Mouse (Mus musculus) intestine, postnatal 0 days (tissue): ENCODE measurements around the gene Map4. TPM values are rescaled to one million over a fixed set of nuclear protein-coding genes. Genes with fewer than 3 reads are reported as not detected.

ENCODE experiments used
- ATAC-seq: fragments of 200-750 bp; cut with Nextera tagmentation; 2 replicates; pipeline ENCODE4 v1.8.0; 2017; ENCODE audit warnings: mild to moderate bottlenecking, moderate TSS enrichment, moderate library complexity
- H3K27ac ChIP-seq: fragments of 300-500 bp; sonication (generic); 2 replicates; pipeline ENCODE4 v1.5.1; 2014; ENCODE audit warnings: mild to moderate bottlenecking, low read depth, low read length, moderate library complexity
- H3K27me3 ChIP-seq: fragments of 300-500 bp; sonication (generic); replicated peaks from 2 replicates; pipeline ENCODE4 v1.6.1; 2014; ENCODE audit warnings: low read length, mixed read lengths; ENCODE audit not compliant: control insufficient read depth, insufficient read depth
- H3K36me3 ChIP-seq: fragments of 300-500 bp; sonication (generic); 2 replicates; pipeline ENCODE4 v1.6.1; 2014; ENCODE audit warnings: mild to moderate bottlenecking, moderate library complexity; ENCODE audit not compliant: control insufficient read depth, insufficient read depth
- H3K4me1 ChIP-seq: fragments of 300-500 bp; sonication (generic); replicated peaks from 2 replicates; pipeline ENCODE4 v1.6.1; 2014; ENCODE audit warnings: antibody characterized with exemption, low read length, mixed read lengths; ENCODE audit not compliant: control insufficient read depth, insufficient read depth
- H3K4me2 ChIP-seq: fragments of 300-500 bp; sonication (generic); replicated peaks from 2 replicates; pipeline ENCODE4 v1.6.1; 2014; ENCODE audit warnings: low read depth, mild to moderate bottlenecking, moderate library complexity
- H3K4me3 ChIP-seq: fragments of 300-500 bp; sonication (generic); 2 replicates; pipeline ENCODE4 v1.5.1; 2014; ENCODE audit warnings: low read depth, low read length
- H3K9ac ChIP-seq: fragments of 300-500 bp; sonication (generic); 2 replicates; pipeline ENCODE4 v1.6.1; 2014; ENCODE audit warnings: mild to moderate bottlenecking, low read depth, low read length
- H3K9me3 ChIP-seq: fragments of 300-500 bp; sonication (generic); 2 replicates; pipeline ENCODE4 v1.6.1; 2016; ENCODE audit warnings: mixed run types; ENCODE audit not compliant: control insufficient read depth
- CTCF ChIP-seq: sonication (generic); IDR thresholded peaks from 2 replicates; pipeline ENCODE4 v1.5.1; 2016; ENCODE audit warnings: low read depth, mild to moderate bottlenecking, control low read depth, antibody characterized with exemption, moderate library complexity
- WGBS: fragments of 180-500 bp; shearing (Covaris S2); extraction: QIAGEN DNeasy Blood & Tissue Kit; methylation state at CpG from one replicate; pipeline ENCODE4 v1.1.7; 2014; 5-methylcytosine and 5-hydroxymethylcytosine counted together
- polyA plus RNA-seq: library from polyadenylated mRNA; unstranded; fragments of >200 nt; fragmentation: Nextera tagmentation; extraction: Ambion mirVana; gene quantifications from 2 replicates; pipeline ENCODE4 v1.2.1, GENCODE M21; 2015

The Map4 gene
- polyA plus RNA-seq, 1 experiment from 2014 or later: 26.0 TPM

DNA sequence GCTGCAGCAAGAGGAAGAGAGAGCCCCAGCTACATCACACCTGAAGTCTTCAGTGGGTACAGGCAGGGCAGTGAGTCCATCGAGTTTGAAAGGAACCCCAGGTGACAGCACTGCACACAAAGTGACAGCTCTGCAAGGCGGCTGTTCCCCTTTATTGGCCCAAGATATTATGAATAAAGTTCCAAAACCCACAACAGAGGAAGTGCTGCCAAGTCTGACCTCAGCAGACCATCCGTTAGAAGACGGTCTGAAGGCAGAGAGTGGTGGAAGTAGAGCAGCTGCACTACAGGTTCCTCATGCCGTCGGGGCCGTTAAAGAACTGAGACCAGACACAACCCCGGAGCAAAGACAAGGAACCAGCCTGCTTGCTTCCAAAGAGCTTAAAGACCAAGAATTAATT lies 106.6 kb downstream of the Map4 start:
- TF ChIP-seq CTCF: no peak
- no peak overlapping the region for H3K4me3 ChIP-seq
- H3K27me3 ChIP-seq: no peaks in the 10 kb centered on the region
- peaks cover 37% of the 10 kb centered on the region for H3K36me3 ChIP-seq
- WGBS: 84% methylated on average over 8 of the region's 8 CpGs
- no peak for ATAC-seq
- no peak overlapping the region for H3K4me2 ChIP-seq
- no peak overlapping the region for H3K9ac ChIP-seq
- H3K4me1 ChIP-seq: no peaks in the 10 kb centered on the region
- no peaks in the 10 kb centered on the region for H3K9me3 ChIP-seq
- no peak overlapping the region for H3K27ac ChIP-seq

DNA sequence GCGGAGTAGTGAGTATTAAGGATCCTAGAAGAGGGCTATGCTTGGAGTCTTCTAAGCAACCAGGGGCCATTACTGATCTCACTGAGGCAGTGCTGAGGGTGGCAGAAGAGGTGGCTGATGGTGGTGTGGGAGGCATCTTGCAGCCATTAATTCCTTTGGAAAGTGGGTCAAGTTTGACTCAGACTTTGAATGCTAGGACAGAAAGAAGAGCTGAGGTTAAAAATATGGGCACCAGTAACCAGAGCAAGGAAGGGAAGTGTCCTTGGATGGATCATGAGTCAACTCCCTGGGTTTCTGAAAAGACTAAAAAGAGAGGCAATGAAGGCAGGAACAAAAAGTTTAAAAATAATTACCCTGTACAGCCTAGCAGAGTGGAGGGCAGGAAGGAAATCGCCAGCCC lies 107.2 kb downstream of the Map4 start:
- H3K4me1 ChIP-seq: no peaks in the 10 kb centered on the region
- H3K9ac ChIP-seq: no peak overlapping the region
- no peak for TF ChIP-seq CTCF
- H3K4me3 ChIP-seq: no peak overlapping the region
- no peaks in the 10 kb centered on the region for H3K27me3 ChIP-seq
- 98% methylated on average over 2 of the region's 2 CpGs for WGBS
- no peaks in the 10 kb centered on the region for H3K9me3 ChIP-seq
- no peak for ATAC-seq
- H3K36me3 ChIP-seq: peaks cover 37% of the 10 kb centered on the region
- no peak overlapping the region for H3K27ac ChIP-seq
- H3K4me2 ChIP-seq: no peak overlapping the region

DNA sequence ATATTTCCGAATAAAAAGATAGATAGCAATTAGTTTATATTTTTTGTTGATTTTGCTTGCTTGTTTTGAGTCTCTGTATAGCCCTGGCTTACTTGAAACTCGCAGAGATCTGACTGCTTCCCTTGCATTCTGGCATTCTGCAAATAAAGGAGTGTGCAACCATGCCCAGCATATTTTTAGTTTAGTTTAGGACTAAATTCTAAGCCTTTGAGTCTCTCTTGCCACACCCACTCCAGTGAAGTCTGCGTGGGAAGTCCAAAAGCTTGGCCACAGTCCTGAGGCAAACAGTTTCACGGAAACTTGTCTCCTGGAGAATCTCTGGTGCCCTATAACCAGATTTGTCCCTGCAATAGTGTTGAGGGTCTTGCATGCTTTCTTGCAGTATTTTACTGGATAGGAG lies 113.1 kb downstream of the Map4 start:
- Histone ChIP-seq H3K27me3 (no peaks in the 10 kb centered on the region), H3K36me3 (peaks cover 10% of the 10 kb centered on the region), H3K4me2 (no peak overlapping the region), H3K27ac (no peak overlapping the region), H3K9ac (no peak overlapping the region), H3K4me1 (no peaks in the 10 kb centered on the region), H3K4me3 (no peak overlapping the region), H3K9me3 (no peaks in the 10 kb centered on the region)
- no peak for ATAC-seq
- no peak for TF ChIP-seq CTCF
- 96% methylated on average over 4 of the region's 4 CpGs for WGBS

DNA sequence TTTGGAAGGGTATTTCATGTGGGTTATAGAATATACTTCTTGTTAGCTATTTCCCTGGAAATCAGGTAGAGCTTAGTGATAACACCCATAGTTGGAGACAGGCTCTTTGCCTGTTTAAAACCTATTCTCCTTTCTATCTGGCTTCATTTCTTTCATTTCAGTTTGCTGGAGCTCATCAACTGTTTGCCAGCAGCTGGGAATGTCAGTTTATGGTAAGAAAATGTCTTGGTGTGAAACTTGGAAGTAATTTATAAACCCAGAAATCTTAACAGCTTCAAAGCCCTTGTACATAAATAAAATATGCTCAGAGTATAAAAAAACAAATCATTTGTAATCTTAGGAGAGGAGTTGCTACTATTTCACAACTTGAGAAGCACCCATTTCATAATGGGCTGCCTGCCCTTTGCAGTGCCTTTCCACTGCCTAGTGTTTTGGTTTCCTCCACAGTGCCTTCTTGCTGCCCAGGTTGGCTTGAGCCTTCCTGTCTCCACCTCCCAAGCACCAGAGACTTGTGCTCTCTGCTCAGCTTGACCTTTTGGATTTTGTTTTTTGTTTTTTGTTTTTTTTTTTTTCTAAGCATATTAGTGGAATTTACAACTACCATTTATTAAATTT lies 114.6 kb downstream of the Map4 start:
- no peak overlapping the region for H3K27ac ChIP-seq
- no peak for ATAC-seq
- H3K9me3 ChIP-seq: no peaks in the 10 kb centered on the region
- H3K4me3 ChIP-seq: no peak overlapping the region
- no peak overlapping the region for H3K4me2 ChIP-seq
- TF ChIP-seq CTCF: no peak
- H3K27me3 ChIP-seq: no peaks in the 10 kb centered on the region
- no peak overlapping the region for H3K9ac ChIP-seq
- H3K4me1 ChIP-seq: no peaks in the 10 kb centered on the region
- no peaks in the 10 kb centered on the region for H3K36me3 ChIP-seq

GRCm38 (mm10) chr9:110047260-110047659 lies 116.0 kb downstream of the Map4 start:
- no peak for ATAC-seq
- H3K4me3 ChIP-seq: no peak overlapping the region
- H3K4me1 ChIP-seq: no peaks in the 10 kb centered on the region
- no peaks in the 10 kb centered on the region for H3K9me3 ChIP-seq
- H3K9ac ChIP-seq: no peak overlapping the region
- no peak overlapping the region for H3K4me2 ChIP-seq
- H3K27me3 ChIP-seq: no peaks in the 10 kb centered on the region
- no peaks in the 10 kb centered on the region for H3K36me3 ChIP-seq
- no peak for TF ChIP-seq CTCF
- H3K27ac ChIP-seq: no peak overlapping the region

DNA sequence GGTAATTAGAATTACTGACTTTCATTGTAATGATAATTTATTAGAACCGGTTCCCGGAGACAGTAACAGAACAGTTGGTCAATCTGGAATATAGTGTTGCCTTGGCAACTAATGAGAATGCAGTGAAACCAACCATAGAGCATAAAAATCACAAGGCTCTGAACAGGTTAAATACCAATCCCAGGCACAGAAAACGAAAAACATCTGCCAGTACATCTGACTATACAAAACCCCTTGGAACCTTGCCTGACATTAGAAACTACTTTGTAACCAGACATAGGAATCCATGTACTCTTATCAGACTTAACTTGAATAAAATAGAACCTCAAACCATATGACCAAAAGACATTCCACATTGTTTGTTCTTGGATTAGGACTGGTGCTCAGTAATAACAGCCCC lies 116.6 kb downstream of the Map4 start:
- Histone ChIP-seq H3K36me3 (no peaks in the 10 kb centered on the region), H3K9ac (no peak overlapping the region), H3K4me2 (no peak overlapping the region), H3K4me3 (no peak overlapping the region), H3K4me1 (no peaks in the 10 kb centered on the region), H3K27ac (no peak overlapping the region), H3K9me3 (no peaks in the 10 kb centered on the region), H3K27me3 (no peaks in the 10 kb centered on the region)
- ATAC-seq: no peak
- WGBS: 71% methylated on average over 3 of the region's 3 CpGs
- TF ChIP-seq CTCF: no peak

DNA sequence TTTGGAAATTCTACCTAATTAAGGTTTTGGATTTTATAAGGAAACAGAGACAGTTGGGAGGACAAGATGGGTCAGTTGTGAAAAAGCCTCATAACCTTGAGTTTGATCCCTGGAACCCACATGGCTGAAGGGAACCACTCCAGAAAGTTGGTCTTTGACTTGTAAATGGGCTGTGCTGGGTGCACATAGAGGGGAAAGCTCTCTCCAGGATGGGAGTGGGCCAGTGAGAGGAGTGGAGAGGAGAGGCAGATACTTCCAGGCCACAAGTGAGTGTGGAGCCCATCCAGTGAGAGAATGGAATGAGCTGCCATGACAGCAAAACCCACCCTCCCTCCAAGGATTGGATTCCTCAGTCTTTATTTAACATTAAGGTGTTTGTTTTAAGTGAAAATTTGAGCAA lies 119.9 kb downstream of the Map4 start:
- H3K27ac ChIP-seq: no peak overlapping the region
- no peaks in the 10 kb centered on the region for H3K27me3 ChIP-seq
- H3K36me3 ChIP-seq: no peaks in the 10 kb centered on the region
- H3K9me3 ChIP-seq: no peaks in the 10 kb centered on the region
- no peak for TF ChIP-seq CTCF
- H3K4me1 ChIP-seq: no peaks in the 10 kb centered on the region
- no peak for ATAC-seq
- H3K9ac ChIP-seq: no peak overlapping the region
- H3K4me3 ChIP-seq: no peak overlapping the region
- H3K4me2 ChIP-seq: no peak overlapping the region
